Mouse (Mus musculus) E14TG2a.4 (cell line): ENCODE results near the gene Abcg1.

Source experiments
- CTCF ChIP-seq: conservative IDR thresholded peaks from 2 replicates; pipeline ENCODE4 v1.5.1; 2014; ENCODE audit warnings: low read length
- NANOG ChIP-seq: IDR thresholded peaks from 2 replicates; pipeline ENCODE4 v1.6.1; 2014; ENCODE audit warnings: borderline replicate concordance, low read length, mixed read lengths
- POU5F1 ChIP-seq: IDR thresholded peaks from 2 replicates; pipeline ENCODE4 v1.6.1; 2014; ENCODE audit warnings: low read length, borderline replicate concordance

GRCm38 (mm10) chr17:31073273-31074052, 16.0 kb downstream of the Abcg1 start:
- TF ChIP-seq CTCF (no peak), POU5F1 (no peak), NANOG (no peak)
